In genomic region chr9:62050801-62051200, GRCm38 (mm10) we compare ENCODE assay signal across 8 mouse cellular contexts. TPM values are rescaled to one million over a fixed set of nuclear protein-coding genes. Genes with fewer than 3 reads are reported as not detected.
A peak's percentile ranks its signal among the peaks of the same experiment; 100 is the strongest.
DNase-seq lines count a peak whose midpoint lies in the region; ATAC-seq and TF ChIP-seq lines count a peak whose summit lies in the region.

No protein-coding gene starts in this region.

- no peak for TF ChIP-seq POLR2A in small intestine, adult 2 months (IDR thresholded peaks at IDR 0.05; ENCODE audit: low read depth, low read length)

- H3K4me3 ChIP-seq in hindbrain, postnatal 0 days (ENCODE audit: low read length), result no peak overlapping the region
- no peak overlapping the region for H3K4me3 ChIP-seq in hindbrain, embryonic 12.5 days
- no peak overlapping the region for H3K4me3 ChIP-seq in small intestine, adult 2 months (ENCODE audit: low read depth, low read length)

- ATAC-seq in hindbrain, postnatal 0 days, result no peak
- ATAC-seq in hindbrain, embryonic 12.5 days (ENCODE audit: low FRiP score), result no peak

- H3K9me3 ChIP-seq in hindbrain, postnatal 0 days (ENCODE audit: low read length), result no peaks in the 10 kb centered on the region
- H3K9me3 ChIP-seq in hindbrain, embryonic 12.5 days (replicated peaks), result no peaks in the 10 kb centered on the region

- H3K9ac ChIP-seq in hindbrain, postnatal 0 days (replicated peaks; ENCODE audit: low read length), result no peak overlapping the region
- H3K9ac ChIP-seq in hindbrain, embryonic 12.5 days, result no peak overlapping the region

- 0 out of 2 replicates have a peak overlapping the region, but pooled peaks have one; percentile 7 for H3K27ac ChIP-seq in hindbrain, postnatal 0 days
- no peak overlapping the region for H3K27ac ChIP-seq in hindbrain, embryonic 12.5 days
- H3K27ac ChIP-seq in small intestine, adult 2 months (ENCODE audit: insufficient read depth, low read depth, low read length), result no peak overlapping the region

- peak; percentile 66 for DNase-seq in hindbrain, postnatal 0 days (ENCODE audit: low spot score)
- DNase-seq in thymus, postnatal 4 days, result peak; percentile 47
- DNase-seq in thymus, postnatal 10 days (ENCODE audit: low spot score in 2 of 2), result no peak
- peak; percentile 38 for DNase-seq in induced T-regulatory cell, adult 2 months (ENCODE audit: low read depth)
- no peak for DNase-seq in gastrocnemius, postnatal 4 days (ENCODE audit: low spot score in 2 of 2)
- DNase-seq in spleen, adult 12 weeks (ENCODE audit: low spot score), result no peak

- no peaks in the 10 kb centered on the region for H3K27me3 ChIP-seq in hindbrain, postnatal 0 days (ENCODE audit: insufficient read depth, low read length)
- H3K27me3 ChIP-seq in hindbrain, embryonic 12.5 days, result no peaks in the 10 kb centered on the region
- no peaks in the 10 kb centered on the region for H3K27me3 ChIP-seq in small intestine, adult 2 months (ENCODE audit: control insufficient read depth, insufficient read depth, low read length)

- peak; percentile 73 for TF ChIP-seq CTCF in hindbrain, postnatal 0 days (IDR thresholded peaks at IDR 0.05; ENCODE audit: low read depth)
- peak; percentile 49; the same call in 1 of the 2 replicates for TF ChIP-seq CTCF in small intestine, adult 2 months (IDR thresholded peaks at IDR 0.05; ENCODE audit: extremely low read depth, insufficient read length, insufficient replicate concordance, low read depth, low read length)

- WGBS in hindbrain, postnatal 0 days, result 52% methylated on average over 4 of the region's 4 CpGs
- 52% methylated on average over 4 of the region's 4 CpGs for WGBS in hindbrain, embryonic 12.5 days
- WGBS in small intestine, adult 2 months, result 60% methylated on average over 4 of the region's 4 CpGs

- H3K36me3 ChIP-seq in hindbrain, postnatal 0 days (ENCODE audit: insufficient read depth, low read length), result no peaks in the 10 kb centered on the region
- no peaks in the 10 kb centered on the region for H3K36me3 ChIP-seq in hindbrain, embryonic 12.5 days
- H3K36me3 ChIP-seq in small intestine, adult 2 months (ENCODE audit: control insufficient read depth, insufficient read depth, low read length), result no peaks in the 10 kb centered on the region

- no peaks in the 10 kb centered on the region for H3K4me1 ChIP-seq in hindbrain, postnatal 0 days (ENCODE audit: insufficient read depth, low read length)
- peaks cover 7% of the 10 kb centered on the region; the same call in 1 of the 2 replicates for H3K4me1 ChIP-seq in hindbrain, embryonic 12.5 days
- H3K4me1 ChIP-seq in small intestine, adult 2 months (ENCODE audit: control insufficient read depth, insufficient read depth, insufficient read length, low read length), result no peaks in the 10 kb centered on the region

- H3K4me2 ChIP-seq in hindbrain, postnatal 0 days (ENCODE audit: low read depth, low read length), result no peak overlapping the region
- no peak overlapping the region for H3K4me2 ChIP-seq in hindbrain, embryonic 12.5 days (replicated peaks)

RNA-seq across cellular contexts. Expression of gene Paqr5, which starts 24.1 kb away (rescaled TPM):
- total RNA-seq in hindbrain, postnatal 0 days (2014; rRNA removed), result 0.16 and 1.0 TPM in 2 replicates
- 0.80 and 1.0 TPM in 2 replicates for polyA plus RNA-seq in hindbrain, postnatal 0 days (2015; fragmentation: Nextera tagmentation; extraction: Ambion mirVana)
- polyA plus RNA-seq in hindbrain, embryonic 12.5 days (2016; fragmentation: Nextera tagmentation; extraction: Ambion mirVana), result 0.52 and 0.93 TPM in 2 replicates
- 3.3 and 21.8 TPM in 2 replicates for polyA plus RNA-seq in small intestine, adult 2 months (2012; rRNA removed)
- under 1 TPM in 1 of 2 experiments, not detected in 1; 0.23 TPM for total RNA-seq in gastrocnemius, postnatal 4 days (2021)

Comparison
In these comparisons a context has a peak if more than half of its experiments do, and no peak if none do; other contexts are left out.
1. DNase-seq: peak in hindbrain, postnatal 0 days (single experiment), thymus, postnatal 4 days (single experiment) and induced T-regulatory cell, adult 2 months (single experiment); none in thymus, postnatal 10 days (0 of 2), gastrocnemius, postnatal 4 days (0 of 2) and spleen, adult 12 weeks (single experiment).